Mouse (Mus musculus) forebrain, embryonic 10.5 days (tissue): ENCODE measurements around the gene Tmem97. TPM values are rescaled to one million over a fixed set of nuclear protein-coding genes. Genes with fewer than 3 reads are reported as not detected.

Source experiments
- DNase-seq: peaks from one replicate; pipeline ENCODE4 v3.0.0-alpha.2; 2017; ENCODE audit warnings: low spot score; ENCODE audit errors: extremely low spot score
- H3K27ac ChIP-seq: fragments of 300-500 bp; sonication (generic); 2 replicates; pipeline ENCODE4 v1.5.1; 2016; ENCODE audit warnings: mild to moderate bottlenecking
- H3K27me3 ChIP-seq: fragments of 300-500 bp; sonication (generic); 2 replicates; pipeline ENCODE4 v1.6.1; 2016; ENCODE audit warnings: mild to moderate bottlenecking; ENCODE audit not compliant: poor library complexity, severe bottlenecking
- H3K36me3 ChIP-seq: fragments of 300-500 bp; sonication (generic); replicated peaks from 2 replicates; pipeline ENCODE4 v1.6.1; 2016; ENCODE audit warnings: mild to moderate bottlenecking, moderate library complexity
- H3K4me1 ChIP-seq: fragments of 300-500 bp; sonication (generic); 2 replicates; pipeline ENCODE4 v1.6.1; 2016
- H3K4me3 ChIP-seq: fragments of 300-500 bp; sonication (generic); 2 replicates; pipeline ENCODE4 v1.5.1; 2016; ENCODE audit warnings: mild to moderate bottlenecking, moderate library complexity
- H3K9me3 ChIP-seq: fragments of 300-500 bp; sonication (generic); 2 replicates; pipeline ENCODE4 v1.6.1; 2016; ENCODE audit warnings: mild to moderate bottlenecking, moderate library complexity
- WGBS: fragments of 180-500 bp; shearing (Covaris S2); methylation state at CpG from one replicate; pipeline ENCODE4 v1.1.7; 2016; 5-methylcytosine and 5-hydroxymethylcytosine counted together
- polyA plus RNA-seq: library from polyadenylated mRNA; unstranded; fragments of >200 nt; fragmentation: Nextera tagmentation; extraction: Ambion mirVana; gene quantifications from 2 replicates; pipeline ENCODE4 v1.2.1, GENCODE M21; 2016

The Tmem97 gene
- polyA plus RNA-seq, 1 experiment from 2014 or later, result 106 TPM

DNA sequence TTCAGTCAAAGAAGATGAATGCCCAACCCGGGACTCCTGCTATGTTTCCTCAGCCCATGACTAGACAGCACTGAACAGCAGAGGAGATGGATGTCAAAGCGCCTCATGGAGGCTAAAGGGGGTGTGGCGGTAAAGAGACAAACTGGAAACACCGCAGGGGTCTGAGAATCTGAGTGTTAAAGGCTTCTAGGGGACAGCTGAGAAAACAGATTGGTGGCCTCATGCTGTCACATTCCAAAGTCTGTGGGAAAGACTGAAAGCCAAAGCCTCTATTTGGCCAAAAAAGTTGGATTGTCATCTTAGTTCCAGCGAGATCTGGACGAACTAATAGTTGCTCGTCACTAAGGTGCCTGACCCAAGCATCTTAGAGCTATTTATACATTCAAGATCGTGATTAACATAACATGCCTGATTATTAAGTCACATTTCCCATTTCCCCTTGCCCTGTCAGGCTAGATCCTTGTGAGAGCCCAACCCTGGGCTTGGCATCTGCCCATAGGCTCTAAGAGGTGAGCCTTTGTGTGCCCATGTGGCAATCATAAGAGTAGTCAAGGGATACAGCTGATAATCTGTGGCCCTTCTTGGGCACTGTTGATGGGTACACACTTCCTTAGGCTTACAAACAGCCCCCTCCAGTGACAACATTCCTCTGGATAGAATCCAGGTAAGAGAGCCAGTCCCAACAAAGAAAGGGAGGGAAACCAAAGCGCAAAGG lies 27.2 kb downstream of the Tmem97 start:
- Histone ChIP-seq H3K9me3 (no peaks in the 10 kb centered on the region), H3K4me1 (peaks cover 3% of the 10 kb centered on the region; the same call in 1 of the 2 replicates), H3K27me3 (no peaks in the 10 kb centered on the region), H3K4me3 (no peak overlapping the region), H3K27ac (no peak overlapping the region), H3K36me3 (peaks cover 100% of the 10 kb centered on the region)
- DNase-seq, result no peak
- WGBS, result 87% methylated on average over 9 of the region's 9 CpGs

GRCm38 (mm10) chr11:78522481-78522997 lies 28.0 kb downstream of the Tmem97 start:
- DNase-seq, result no peak
- Histone ChIP-seq H3K27ac (no peak overlapping the region), H3K4me1 (peaks cover 3% of the 10 kb centered on the region; the same call in 1 of the 2 replicates), H3K27me3 (no peaks in the 10 kb centered on the region), H3K4me3 (no peak overlapping the region), H3K9me3 (no peaks in the 10 kb centered on the region), H3K36me3 (peaks cover 100% of the 10 kb centered on the region)
- WGBS, result 93% methylated on average over 1 of the region's 1 CpGs

- H3K36me3 ChIP-seq, result peaks cover 97% of the 10 kb centered on the region
Observed at GRCm38 (mm10) chr11:78521880-78522279, 28.7 kb downstream of the Tmem97 start.

DNA sequence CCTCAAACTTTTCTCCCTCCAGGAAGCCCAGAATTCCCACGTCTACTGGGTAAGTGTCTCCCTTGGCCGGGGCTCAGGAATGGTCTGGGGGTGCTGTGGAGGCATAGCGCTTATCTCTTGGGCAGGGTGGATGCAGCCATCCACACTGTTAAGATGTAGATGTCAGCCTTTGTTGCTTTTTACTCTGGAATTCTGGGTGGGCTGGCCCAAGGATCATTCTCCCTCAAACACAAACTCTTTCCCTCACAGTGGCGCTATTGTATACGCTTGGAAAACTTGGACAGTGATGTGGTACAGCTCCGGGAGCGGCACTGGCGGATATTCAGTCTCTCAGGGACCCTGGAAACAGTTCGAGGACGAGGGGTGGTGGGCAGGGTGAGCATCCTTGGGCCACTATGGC lies 31.6 kb downstream of the Tmem97 start:
- Histone ChIP-seq H3K27me3 (no peaks in the 10 kb centered on the region), H3K36me3 (peaks cover 97% of the 10 kb centered on the region), H3K9me3 (no peaks in the 10 kb centered on the region), H3K27ac (no peak overlapping the region), H3K4me1 (peaks cover 3% of the 10 kb centered on the region; the same call in 1 of the 2 replicates), H3K4me3 (no peak overlapping the region)
- 96% methylated on average over 10 of the region's 10 CpGs for WGBS
- DNase-seq, result no peak

More at GRCm38 (mm10) chr11:78521880-78522279, 28.7 kb downstream of the Tmem97 start:
- no peaks in the 10 kb centered on the region for H3K27me3 ChIP-seq
- DNase-seq, result no peak
- H3K27ac ChIP-seq, result no peak overlapping the region
- no peak overlapping the region for H3K4me3 ChIP-seq
- H3K4me1 ChIP-seq, result peaks cover 3% of the 10 kb centered on the region; the same call in 1 of the 2 replicates
- 97% methylated on average over 3 of the region's 3 CpGs for WGBS
- H3K9me3 ChIP-seq, result no peaks in the 10 kb centered on the region

DNA sequence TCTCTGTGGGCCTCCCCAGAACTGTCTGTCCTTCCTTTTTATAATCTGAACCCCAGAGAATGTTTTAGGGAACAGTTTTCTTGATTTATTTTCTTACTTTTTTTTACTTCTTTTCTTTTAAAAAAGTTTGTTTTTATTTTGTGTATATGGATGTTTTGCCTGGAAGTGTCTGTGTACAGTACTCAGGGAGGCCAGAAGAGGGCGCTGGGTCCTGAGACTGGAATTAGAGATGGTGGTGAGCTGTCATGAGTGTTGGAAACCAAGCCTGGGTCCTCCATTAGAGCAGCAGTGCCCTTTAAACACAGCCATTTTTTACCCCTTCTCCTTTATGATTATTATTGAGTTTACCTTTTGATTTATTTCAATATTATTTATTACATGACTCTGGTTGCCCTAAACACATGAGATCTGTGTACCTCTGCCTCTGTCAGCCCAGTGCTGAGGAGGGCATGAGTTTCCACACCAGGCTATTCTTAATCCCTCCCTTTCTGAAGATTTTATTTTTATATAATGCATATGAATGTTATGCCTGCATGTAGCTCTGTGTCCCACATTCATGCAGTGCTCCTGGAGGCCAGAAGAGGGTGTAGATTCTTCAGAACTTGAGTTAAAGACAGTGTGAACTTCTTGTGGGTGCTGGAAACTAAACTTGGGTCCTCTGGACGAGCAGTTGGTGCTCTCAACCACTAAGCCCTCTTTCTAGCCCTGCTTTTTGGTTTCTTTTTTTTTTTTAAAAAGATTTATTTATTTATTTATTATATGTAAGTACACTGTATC lies 34.8 kb downstream of the Tmem97 start:
- H3K27me3 ChIP-seq, result no peaks in the 10 kb centered on the region
- no peak overlapping the region for H3K4me3 ChIP-seq
- H3K27ac ChIP-seq, result no peak overlapping the region
- peaks cover 20% of the 10 kb centered on the region for H3K4me1 ChIP-seq
- WGBS, result 63% methylated on average over 2 of the region's 2 CpGs
- no peak for DNase-seq
- H3K36me3 ChIP-seq, result peaks cover 69% of the 10 kb centered on the region
- H3K9me3 ChIP-seq, result no peaks in the 10 kb centered on the region

- peak overlapping the region; percentile 89 for H3K4me3 ChIP-seq
- DNase-seq, result no peak
- H3K27me3 ChIP-seq, result no peaks in the 10 kb centered on the region
- no peaks in the 10 kb centered on the region for H3K9me3 ChIP-seq
- peaks cover 64% of the 10 kb centered on the region for H3K36me3 ChIP-seq
- 81% methylated on average over 3 of the region's 3 CpGs for WGBS
- peak overlapping the region; percentile 96; the same call in 1 of the 2 replicates for H3K27ac ChIP-seq
- peaks cover 21% of the 10 kb centered on the region for H3K4me1 ChIP-seq
Observed at GRCm38 (mm10) chr11:78513106-78513790, 37.3 kb downstream of the Tmem97 start.

DNA sequence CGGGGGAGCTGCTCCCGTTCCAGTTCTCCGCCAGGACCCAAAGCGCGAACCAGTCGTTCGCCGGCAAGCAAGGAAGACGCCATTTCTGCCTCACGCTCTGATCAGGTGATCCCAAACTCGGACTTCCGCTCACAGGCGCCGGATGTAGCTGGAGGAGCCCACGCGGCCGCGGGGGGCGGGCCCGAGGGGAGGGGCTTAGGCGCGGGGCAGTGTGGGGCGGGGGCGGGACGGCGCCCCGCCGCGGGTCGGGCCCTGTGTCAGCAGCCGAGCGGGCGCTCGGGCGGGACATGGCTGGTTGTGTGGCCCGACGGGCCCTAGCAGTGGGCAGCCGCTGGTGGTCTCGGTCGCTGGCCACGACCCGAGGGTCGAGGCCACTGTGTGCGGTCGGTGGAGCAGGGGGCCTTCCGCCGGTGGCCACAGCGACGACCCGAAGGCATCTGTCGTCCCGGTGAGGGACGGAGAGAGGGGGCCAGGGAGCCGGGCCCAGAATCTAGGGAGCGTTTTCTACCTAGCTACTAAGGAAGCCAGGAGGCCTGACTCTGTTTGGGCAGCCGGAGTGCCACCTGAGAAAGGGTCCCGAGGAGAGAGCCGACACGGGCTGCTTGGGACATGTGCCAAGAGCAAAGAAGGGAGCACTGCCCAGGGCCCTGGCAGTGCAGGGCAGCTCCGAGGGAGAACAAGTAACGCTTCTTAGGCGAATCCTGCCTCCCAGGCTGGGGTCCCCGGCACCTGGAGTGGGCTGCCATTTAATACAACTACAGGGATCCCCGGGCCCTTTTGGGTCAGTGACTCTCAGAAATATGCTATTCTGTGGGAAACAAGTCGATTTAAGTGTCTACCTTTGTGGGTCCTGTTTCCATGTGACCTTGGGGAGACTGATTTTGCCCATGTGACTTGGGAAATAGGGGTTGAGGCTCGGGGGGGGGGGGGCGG lies 38.3 kb downstream of the Tmem97 start, which contains the start of the genes Tmem199 and Poldip2:
TSS of gene Tmem199 (minus strand) at position 148 of the 933 bp plus-strand sequence.
TSS of gene Poldip2 (plus strand) at position 169 of the 933 bp plus-strand sequence.
- H3K27ac ChIP-seq, result peak within 1 kb of the TSS; percentile 96
- no peaks in the 10 kb centered on the region for H3K27me3 ChIP-seq
- peaks cover 21% of the 10 kb centered on the region for H3K4me1 ChIP-seq
- peak within 1 kb of the TSS; percentile 89 for H3K4me3 ChIP-seq
- WGBS, result under 1% methylated on average over 67 of the region's 67 CpGs
- no peaks in the 10 kb centered on the region for H3K9me3 ChIP-seq
- peak; percentile 94 for DNase-seq
- peaks cover 64% of the 10 kb centered on the region for H3K36me3 ChIP-seq

DNA sequence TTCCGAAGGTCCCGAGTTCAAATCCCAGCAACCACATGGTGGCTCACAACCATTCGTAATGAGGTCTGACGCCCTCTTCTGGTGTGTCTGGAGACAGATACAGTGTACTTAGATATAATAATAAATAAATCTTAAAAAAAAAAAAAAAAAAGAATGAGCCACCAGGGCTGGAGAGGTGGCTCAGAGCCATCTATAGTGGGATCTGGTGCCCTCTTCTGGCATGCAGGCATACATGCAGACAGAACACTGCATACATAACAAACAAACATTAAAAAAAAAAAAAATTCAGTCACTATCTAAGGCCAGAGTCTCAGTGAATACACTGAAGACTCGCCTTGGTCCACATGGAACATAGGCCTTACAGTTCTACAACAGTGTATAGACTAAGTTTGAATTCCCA lies 41.4 kb downstream of the Tmem97 start:
- Histone ChIP-seq H3K27me3 (no peaks in the 10 kb centered on the region), H3K4me1 (peaks cover 21% of the 10 kb centered on the region), H3K4me3 (no peak overlapping the region), H3K27ac (no peak overlapping the region), H3K36me3 (peaks cover 60% of the 10 kb centered on the region), H3K9me3 (no peaks in the 10 kb centered on the region)
- WGBS, result 75% methylated on average over 5 of the region's 5 CpGs
- no peak for DNase-seq

- H3K4me3 ChIP-seq, result no peak overlapping the region
- no peaks in the 10 kb centered on the region for H3K9me3 ChIP-seq
- peaks cover 12% of the 10 kb centered on the region for H3K27me3 ChIP-seq
- H3K4me1 ChIP-seq, result 0 out of 2 replicates have a peak, but pooled peaks cover 2% of the 10 kb centered on the region
- DNase-seq, result no peak
- peaks cover 54% of the 10 kb centered on the region for H3K36me3 ChIP-seq
- H3K27ac ChIP-seq, result no peak overlapping the region
- WGBS, result 88% methylated on average over 3 of the region's 3 CpGs
Observed at GRCm38 (mm10) chr11:78505430-78505829, 45.1 kb downstream of the Tmem97 start.

DNA sequence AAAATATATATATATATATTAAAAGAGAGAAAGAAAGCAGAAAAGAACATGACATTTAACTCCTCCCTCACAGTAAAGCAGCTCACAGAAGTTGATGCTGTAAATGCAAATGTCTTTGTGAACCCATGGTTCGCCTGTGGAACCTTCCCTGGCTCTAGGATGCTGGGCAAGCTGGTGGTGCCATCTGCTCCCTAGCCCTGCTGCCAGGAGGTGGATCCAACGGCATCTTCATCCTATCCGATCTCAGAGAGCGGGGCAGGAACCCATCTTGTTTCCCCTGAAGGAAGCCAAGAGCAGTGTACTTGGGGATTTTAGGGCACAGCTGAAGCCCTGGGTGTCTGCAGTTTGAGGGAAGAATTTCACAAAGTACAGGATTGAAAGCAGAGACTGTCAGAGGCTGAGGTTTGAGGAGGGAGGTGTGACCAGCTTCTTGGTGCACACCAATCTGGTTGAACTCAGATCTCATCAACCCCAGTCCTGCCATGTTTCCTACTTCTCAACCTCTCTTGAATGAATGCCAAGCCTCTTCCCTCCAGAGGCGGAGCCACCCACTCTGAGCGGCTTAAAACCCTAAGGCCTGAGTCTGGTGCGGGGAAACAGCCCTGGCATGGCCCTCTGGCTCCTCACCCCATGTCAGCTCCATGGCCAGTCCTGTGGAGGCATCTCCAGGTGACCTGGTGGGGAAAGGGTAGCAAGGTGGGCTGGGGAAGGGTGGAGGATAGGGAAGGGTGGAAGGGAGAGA lies 47.5 kb downstream of the Tmem97 start, which contains the start of gene Sebox:
TSS of gene Sebox (plus strand) at position 539 of the 742 bp plus-strand sequence.
- Histone ChIP-seq H3K36me3 (peaks cover 32% of the 10 kb centered on the region), H3K4me1 (peaks cover 23% of the 10 kb centered on the region), H3K27ac (no peak within 1 kb of the TSS), H3K4me3 (no peak within 1 kb of the TSS), H3K9me3 (no peaks in the 10 kb centered on the region), H3K27me3 (peaks cover 36% of the 10 kb centered on the region)
- WGBS, result 69% methylated on average over 7 of the region's 7 CpGs
- DNase-seq, result no peak

DNA sequence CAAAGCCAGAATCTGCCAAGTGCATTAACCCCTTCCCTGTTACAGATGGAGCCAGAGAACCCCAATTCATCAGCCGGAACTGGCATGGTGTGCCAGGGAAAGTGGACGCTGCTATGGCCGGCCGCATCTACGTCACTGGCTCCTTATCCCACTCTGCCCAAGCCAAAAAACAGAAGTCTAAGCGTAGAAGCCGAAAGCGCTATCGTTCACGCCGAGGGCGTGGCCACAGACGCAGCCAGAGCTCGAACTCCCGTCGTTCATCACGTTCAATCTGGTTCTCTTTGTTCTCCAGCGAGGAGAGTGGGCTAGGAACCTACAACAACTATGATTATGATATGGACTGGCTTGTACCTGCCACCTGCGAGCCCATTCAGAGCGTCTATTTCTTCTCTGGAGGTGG lies 49.0 kb downstream of the Tmem97 start:
- DNase-seq, result no peak
- Histone ChIP-seq H3K9me3 (no peaks in the 10 kb centered on the region), H3K27ac (no peak overlapping the region), H3K4me3 (no peak overlapping the region), H3K4me1 (peaks cover 37% of the 10 kb centered on the region), H3K36me3 (peaks cover 17% of the 10 kb centered on the region), H3K27me3 (peaks cover 43% of the 10 kb centered on the region)
- WGBS, result 87% methylated on average over 20 of the region's 20 CpGs
